Mouse (Mus musculus): Measurements from ENCODE around the gene Tspyl2.
"Not testable (repeated sequence)": the region's sequence is repeated elsewhere in the genome, so short reads cannot be mapped to it uniquely, and the experiment has no call there.

Tspyl2 gene

DNA sequence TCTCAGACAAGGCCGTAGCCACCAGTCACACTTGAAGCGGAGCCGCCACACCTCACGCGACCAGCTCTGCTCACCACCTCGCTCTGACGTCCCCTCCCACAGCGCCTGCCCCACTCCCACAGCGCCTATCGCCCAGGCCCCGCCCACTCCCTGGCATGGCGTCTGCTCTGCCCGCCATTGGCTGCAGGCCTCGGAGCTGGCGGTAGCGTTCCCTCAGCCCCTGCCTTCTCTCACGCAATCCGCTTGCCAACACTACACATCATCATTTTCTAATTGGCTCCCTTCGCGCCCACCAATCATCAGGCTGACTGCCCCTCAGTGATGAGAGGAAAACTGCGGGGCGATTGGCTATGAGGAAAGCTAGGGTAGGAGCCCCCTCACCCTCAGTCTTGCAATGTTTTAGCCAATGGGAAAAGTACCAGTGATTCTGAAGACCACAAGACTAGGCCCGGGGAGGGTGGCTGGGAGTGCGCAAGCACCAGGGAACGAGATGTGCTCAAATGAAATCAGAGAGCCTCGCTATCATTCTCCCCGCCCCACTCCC, at the start of gene Tspyl2:
Gene Tspyl2, minus strand, starts transcription at position 68 of the 544 bp plus-strand sequence.
- DNase-seq (ENCODE audit: low spot score in 2 of 2) = peak; percentile 65 to 90

DNA sequence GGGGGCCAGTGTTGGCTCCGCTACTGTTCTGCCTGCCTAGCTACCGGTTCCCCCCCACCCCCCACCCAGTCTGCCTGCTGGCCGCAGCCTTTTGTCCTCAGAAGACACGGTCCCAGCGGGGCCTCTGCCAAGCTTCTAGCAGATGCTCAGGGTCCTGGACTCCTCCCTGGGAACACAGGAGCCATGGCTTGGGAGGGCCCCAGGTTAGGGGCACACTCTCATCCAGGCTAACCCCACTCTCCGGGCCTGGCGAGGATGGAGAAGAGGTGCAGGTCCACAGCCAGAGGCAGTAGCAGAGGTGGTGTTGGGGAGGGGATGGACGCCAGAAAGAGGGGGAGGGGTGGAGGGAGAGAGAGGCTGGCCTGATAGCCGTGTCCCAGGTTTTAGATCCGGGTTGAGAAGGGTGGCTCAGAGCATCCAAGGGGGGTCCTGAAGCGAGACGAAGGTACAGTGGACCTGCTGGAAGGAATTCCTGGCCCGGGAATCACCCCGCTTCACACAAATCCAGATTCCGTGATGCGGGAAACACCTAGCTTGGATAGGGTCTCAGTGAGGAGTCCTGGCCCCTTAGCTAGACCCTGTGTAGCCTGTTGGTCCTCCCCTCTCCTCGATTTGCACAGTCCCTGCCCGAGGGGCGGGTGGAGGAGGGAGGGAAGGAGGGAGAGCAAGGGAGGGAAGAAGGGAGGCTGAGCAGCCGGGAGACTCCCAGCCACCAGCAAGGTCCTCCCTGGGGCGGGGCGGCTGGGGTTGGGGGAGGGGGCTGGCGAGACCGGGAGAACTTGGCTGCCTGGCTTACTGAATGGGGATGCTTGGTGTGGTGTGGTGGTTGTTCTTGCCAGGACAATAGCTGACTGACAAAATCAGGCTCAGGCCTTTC, 26.4 kb upstream of the Tspyl2 start, which contains the start of gene Gpr173:
Gene Gpr173, minus strand, starts transcription at position 308 of the 877 bp plus-strand sequence.
- no peak for DNase-seq (ENCODE audit: low spot score in 2 of 2)

- no peak for DNase-seq (ENCODE audit: low spot score in 2 of 2)
Measured at GRCm38 (mm10) chrX:152368054-152368396, 25.8 kb upstream of the Tspyl2 start.

GRCm38 (mm10) chrX:152366418-152366817, 24.2 kb upstream of the Tspyl2 start:
- no peak for DNase-seq (ENCODE audit: low spot score in 2 of 2)

DNA sequence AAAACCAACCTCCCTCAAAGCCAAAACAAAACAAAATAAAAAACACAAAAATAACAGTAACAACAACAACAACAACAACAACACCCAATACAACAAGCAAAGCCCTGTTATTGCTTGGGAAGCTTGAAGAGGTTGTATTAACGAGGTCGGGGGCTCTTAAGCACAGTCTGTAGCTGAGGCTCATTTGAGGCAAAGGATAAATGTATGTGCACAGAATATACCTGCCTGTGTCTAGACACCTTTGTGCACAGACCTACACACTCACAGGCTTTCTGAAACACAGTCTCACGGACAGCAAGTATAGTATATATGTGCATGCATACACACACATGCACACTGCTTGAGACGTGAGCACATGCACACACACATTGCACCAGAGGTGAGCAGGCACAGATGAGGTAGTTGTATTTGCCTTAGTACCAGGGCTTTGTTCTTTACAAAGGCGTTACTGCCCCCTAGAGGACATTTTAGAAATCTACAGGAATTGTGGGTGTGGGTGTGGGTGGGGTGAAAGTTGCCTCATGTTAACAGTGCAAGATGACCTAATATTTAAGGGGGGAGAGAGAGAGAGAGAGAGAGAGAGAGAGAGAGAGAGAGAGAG, 10.4 kb upstream of the Tspyl2 start:
- peak in 1 of 2 experiments; percentile 25 for DNase-seq (ENCODE audit: low spot score in 2 of 2)

- DNase-seq (ENCODE audit: low spot score in 2 of 2) = no peak
Measured at GRCm38 (mm10) chrX:152347041-152347440, 4.8 kb upstream of the Tspyl2 start.

DNA sequence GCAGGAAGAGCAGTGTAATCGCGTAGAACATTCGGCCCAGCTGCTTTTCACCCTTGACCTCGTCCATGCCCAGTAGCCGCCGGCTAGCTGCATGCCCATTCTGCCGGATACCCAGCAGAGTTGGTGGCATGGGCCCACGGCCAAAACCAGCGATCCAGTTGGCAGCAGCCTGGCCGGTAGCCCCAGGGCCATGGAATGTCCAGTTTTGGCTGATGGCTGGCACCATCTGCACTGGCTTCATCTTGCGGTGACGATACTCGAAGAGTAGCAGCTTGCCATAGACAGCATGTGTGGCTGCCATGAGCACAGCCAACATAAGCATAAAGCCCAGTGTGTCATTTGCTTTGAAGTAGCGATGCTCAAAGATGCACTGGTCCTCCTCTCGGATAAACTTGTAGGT, 4.4 kb upstream of the Tspyl2 start:
- no peak for DNase-seq (ENCODE audit: low spot score in 2 of 2)

DNA sequence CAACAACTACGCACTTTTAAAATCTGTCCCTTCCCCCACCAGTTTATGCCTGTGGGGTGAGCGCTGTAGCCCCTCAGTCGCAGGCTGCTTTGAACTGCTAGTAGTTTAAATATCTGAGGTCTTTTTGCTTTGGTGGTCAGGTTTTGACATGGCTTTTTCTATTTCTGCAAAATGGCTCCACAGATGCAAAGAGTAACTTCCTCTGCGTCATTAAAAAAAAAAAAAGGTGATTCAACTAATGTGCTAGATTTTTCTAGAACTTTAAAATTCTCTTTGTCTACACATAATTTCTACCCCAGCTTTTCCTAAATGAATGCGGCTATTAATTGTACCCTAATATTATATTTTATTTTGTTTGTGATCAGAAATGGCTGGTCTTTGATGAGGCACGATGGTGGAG, 678 bp upstream of the Tspyl2 start:
- no peak for DNase-seq (ENCODE audit: low spot score in 2 of 2)

GRCm38 (mm10) chrX:152341496-152341895, 729 bp downstream of the Tspyl2 start:
- no peak for DNase-seq (ENCODE audit: low spot score in 2 of 2)

DNA sequence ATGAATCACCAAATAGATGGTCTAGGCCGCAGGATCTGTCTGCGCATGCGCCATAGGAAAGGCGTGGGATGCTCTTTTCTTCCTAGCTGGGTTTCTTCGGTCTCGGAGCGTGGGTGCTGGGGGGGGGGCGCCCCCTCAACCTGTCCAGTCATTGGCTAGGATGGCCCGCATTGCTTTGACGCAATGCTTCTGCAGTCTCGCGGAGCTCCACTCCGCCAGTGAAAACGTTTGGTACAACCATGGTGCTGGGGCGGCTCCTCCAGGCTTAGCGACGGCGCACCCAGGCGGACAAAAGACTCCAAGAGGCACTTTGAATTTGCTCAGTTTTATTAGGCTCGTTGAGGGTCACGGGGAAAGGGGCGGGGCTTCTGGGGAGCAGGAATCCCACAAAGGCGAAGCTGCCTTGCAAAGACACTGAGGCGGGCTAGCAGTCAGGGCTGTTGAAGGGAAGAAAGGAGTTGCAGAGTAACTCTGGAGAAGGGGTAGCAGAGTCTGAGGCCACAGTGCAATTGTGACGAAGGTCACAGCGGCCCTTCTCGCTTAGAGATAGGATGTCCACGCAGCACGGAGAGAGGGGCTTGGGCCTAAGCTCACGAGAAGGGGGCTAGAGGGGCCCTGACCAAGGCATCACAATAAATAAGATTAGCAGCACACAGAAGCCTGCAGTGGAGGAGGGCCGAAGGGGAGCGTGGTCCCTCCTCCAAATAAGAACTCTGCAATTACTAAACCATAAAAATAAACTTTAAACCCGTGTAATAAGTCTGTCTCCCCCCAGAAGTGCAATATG, 5.5 kb downstream of the Tspyl2 start:
- DNase-seq (ENCODE audit: low spot score in 2 of 2) = peak; percentile 48 to 81

DNA sequence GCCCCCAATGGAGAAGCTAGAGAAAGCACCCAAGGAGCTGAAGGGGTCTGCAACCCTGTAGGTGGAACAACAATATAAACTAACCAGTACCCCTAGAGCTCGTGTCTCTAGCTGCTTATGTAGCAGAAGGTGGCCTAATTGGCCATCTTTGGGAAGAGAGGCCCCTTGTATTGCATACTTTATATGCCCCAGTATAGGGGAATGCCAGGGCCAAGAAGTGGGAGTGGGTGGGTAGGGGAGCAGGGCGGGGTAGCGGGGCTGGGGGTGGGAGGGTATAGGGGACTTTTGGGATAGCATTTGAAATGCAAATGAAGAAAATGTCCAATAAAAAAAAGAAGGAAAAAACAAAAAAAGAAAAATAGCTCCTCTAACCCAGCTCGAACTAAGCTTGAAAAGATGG, 6.1 kb downstream of the Tspyl2 start:
- not testable (repeated sequence) for DNase-seq (ENCODE audit: low spot score in 2 of 2)

GRCm38 (mm10) chrX:152329400-152329799, 12.8 kb downstream of the Tspyl2 start:
- not testable (repeated sequence) for DNase-seq (ENCODE audit: low spot score in 2 of 2)

GRCm38 (mm10) chrX:152327689-152328052, 14.6 kb downstream of the Tspyl2 start:
- no peak for DNase-seq (ENCODE audit: low spot score in 2 of 2)

- DNase-seq (ENCODE audit: low spot score in 2 of 2) = peak; percentile 52 to 73
Measured at GRCm38 (mm10) chrX:152326996-152327688, 15.1 kb downstream of the Tspyl2 start, which contains the start of gene Kantr. Gene Kantr (minus strand): TSS chrX:152327495.

- peak in 1 of 2 experiments; percentile 66 for DNase-seq (ENCODE audit: low spot score in 2 of 2)
Measured at GRCm38 (mm10) chrX:152323584-152323983, 18.6 kb downstream of the Tspyl2 start.

GRCm38 (mm10) chrX:152322776-152323175, 19.4 kb downstream of the Tspyl2 start:
- no peak for DNase-seq (ENCODE audit: low spot score in 2 of 2)

DNA sequence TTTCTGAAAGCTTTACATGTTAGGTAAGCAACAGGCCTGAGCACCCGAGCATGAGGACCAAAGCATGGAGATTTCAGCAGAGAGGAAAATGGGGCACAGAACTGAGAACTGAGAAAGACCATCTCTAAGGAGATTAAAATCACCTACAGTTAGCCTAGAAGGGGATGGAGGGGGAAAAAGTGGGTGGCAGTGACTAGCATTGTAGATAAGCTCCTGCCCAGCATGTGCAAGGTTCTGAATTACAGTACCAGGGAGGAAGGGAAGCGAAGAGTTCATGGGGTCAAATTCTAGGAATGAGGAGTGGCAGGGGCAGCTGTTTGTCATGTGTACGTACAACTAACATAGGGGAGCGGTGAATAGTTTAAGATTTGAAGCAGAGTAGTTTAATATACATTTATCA, 21.7 kb downstream of the Tspyl2 start:
- no peak for DNase-seq (ENCODE audit: low spot score in 2 of 2)

DNA sequence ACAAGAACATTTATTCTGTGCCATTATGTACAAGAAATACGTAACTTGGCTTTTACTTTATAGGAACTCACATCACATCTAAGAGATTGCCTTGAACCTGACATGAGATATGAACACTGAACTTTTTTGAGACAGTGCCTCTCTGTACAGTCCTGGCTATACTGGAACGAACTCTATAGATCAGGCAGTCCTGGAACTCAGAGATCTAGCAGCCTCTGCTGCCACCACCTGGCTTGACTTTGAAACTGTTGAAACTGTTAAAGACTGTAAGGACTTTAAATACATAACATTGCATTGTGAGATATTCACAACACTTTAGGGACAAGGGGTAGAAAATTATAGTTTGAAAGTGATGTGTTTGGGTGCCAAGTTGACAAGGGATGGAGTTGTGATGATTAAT, 34.3 kb downstream of the Tspyl2 start:
- peak; percentile 43 to 77 for DNase-seq (ENCODE audit: low spot score in 2 of 2)

GRCm38 (mm10) chrX:152307371-152307770, 34.9 kb downstream of the Tspyl2 start:
- DNase-seq (ENCODE audit: low spot score in 2 of 2) = peak in 1 of 2 experiments; percentile 60

DNA sequence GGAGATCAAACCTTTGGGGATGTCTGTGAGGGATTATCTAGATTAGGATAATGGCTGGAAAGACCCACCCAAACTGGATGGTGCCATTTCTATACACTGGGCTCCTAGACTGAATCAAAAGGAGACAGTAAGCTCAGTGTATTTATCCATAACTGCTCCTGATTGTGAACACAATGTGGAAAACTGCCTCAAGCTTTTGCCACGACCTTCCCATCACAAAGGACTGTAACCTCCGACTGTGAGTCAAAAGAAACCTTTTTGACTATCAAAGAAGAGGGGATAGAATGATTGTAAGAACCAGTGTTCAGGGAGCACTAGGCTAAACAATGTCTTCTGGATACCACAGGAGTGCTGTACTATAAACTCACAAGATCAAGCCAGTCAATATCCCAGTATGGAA, 36.0 kb downstream of the Tspyl2 start:
- no peak for DNase-seq (ENCODE audit: low spot score in 2 of 2)

DNA sequence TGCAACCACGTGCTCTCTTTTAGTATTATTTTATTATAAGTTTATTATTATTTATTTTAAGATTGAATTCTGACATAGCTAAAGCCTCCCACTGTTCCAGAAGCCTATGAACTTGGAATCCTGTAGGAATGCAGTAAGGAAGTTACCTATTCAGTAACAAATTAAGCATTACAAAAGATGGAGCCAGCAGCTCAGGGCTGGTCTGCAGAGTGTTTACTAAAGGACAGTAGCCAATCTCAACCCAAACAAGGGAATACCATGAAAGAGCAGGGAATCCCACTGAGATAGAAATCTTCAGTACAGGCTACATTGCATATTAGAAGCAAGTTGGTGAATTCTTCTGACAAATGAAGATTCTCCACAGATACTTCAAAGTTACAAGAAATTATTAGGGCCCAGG, 55.2 kb downstream of the Tspyl2 start:
- DNase-seq (ENCODE audit: low spot score in 2 of 2) = not testable (repeated sequence)

All from spleen, postnatal 10 days (tissue).